Mouse (Mus musculus) CH12F3 (cell line): ENCODE data around the gene Htr5b.

ENCODE experiments used
- in situ Hi-C: fragments of 300-500 bp; cut with MboI; formaldehyde crosslinking; loops from 2 replicates; pipeline ENCODE4 v1.14.3; 2020; ENCODE audit warnings: low sequenced_read_pairs

The Htr5b gene

GRCm38 (mm10) chr1:121497093-121497492 is 31.2 kb downstream of the Htr5b start:
- in situ Hi-C loops: no loop called here

- in situ Hi-C loops: no loop called here
Observed at GRCm38 (mm10) chr1:121490241-121490640, 38.0 kb downstream of the Htr5b start.

- in situ Hi-C loops: no loop called here
Observed at GRCm38 (mm10) chr1:121486803-121487202, 41.5 kb downstream of the Htr5b start.

- in situ Hi-C loops: no loop called here
Observed at GRCm38 (mm10) chr1:121483091-121483490, 45.2 kb downstream of the Htr5b start.

- in situ Hi-C loops: no loop called here
Observed at GRCm38 (mm10) chr1:121479403-121479802, 48.9 kb downstream of the Htr5b start.

GRCm38 (mm10) chr1:121478284-121478980 is 49.8 kb downstream of the Htr5b start:
- in situ Hi-C loops: no loop called here

GRCm38 (mm10) chr1:121477716-121478115 is 50.5 kb downstream of the Htr5b start:
- in situ Hi-C loops: no loop called here

- in situ Hi-C loops: no loop called here
Observed at GRCm38 (mm10) chr1:121471503-121471902, 56.8 kb downstream of the Htr5b start.

- in situ Hi-C loops: no loop called here
Observed at GRCm38 (mm10) chr1:121468271-121468670, 60.0 kb downstream of the Htr5b start.

GRCm38 (mm10) chr1:121466276-121466675 is 62.0 kb downstream of the Htr5b start:
- in situ Hi-C loops: no loop called here

GRCm38 (mm10) chr1:121463806-121464205 is 64.5 kb downstream of the Htr5b start:
- in situ Hi-C loops: no loop called here

- in situ Hi-C loops: no loop called here
Observed at GRCm38 (mm10) chr1:121462643-121463042, 65.6 kb downstream of the Htr5b start.

GRCm38 (mm10) chr1:121461895-121462294 is 66.4 kb downstream of the Htr5b start:
- in situ Hi-C loops: no loop called here

GRCm38 (mm10) chr1:121460077-121460476 is 68.2 kb downstream of the Htr5b start:
- in situ Hi-C loops: no loop called here
